Mouse (Mus musculus) cerebellum, adult 2 months (tissue): ENCODE results near the gene Foxred2. TPM values are rescaled to one million over a fixed set of nuclear protein-coding genes. Genes with fewer than 3 reads are reported as not detected.

Experiments
- DNase-seq, 2 experiments: peaks; one replicate each; pipeline ENCODE4 v3.0.0; 2021
- H3K27ac ChIP-seq: fragments of 200-500 bp; 2 replicates; pipeline ENCODE4 v1.5.1; 2012; ENCODE audit warnings: low read length, control low read depth, inconsistent platforms; ENCODE audit not compliant: insufficient read depth
- H3K27me3 ChIP-seq: fragments of 200-500 bp; 2 replicates; pipeline ENCODE4 v1.6.1; 2012; ENCODE audit warnings: inconsistent platforms, mild to moderate bottlenecking, low read length, moderate library complexity; ENCODE audit not compliant: control insufficient read depth, insufficient read depth
- H3K4me1 ChIP-seq: fragments of 200-500 bp; 2 replicates; pipeline ENCODE4 v1.6.1; 2011; ENCODE audit warnings: low read length; ENCODE audit not compliant: control insufficient read depth, insufficient read depth
- H3K4me3 ChIP-seq: fragments of 200-500 bp; replicated peaks from 2 replicates; pipeline ENCODE3; 2011; ENCODE audit warnings: mild to moderate bottlenecking, low read depth, low read length, control low read depth; ENCODE audit not compliant: insufficient read depth
- CTCF ChIP-seq: fragments of 200-500 bp; IDR thresholded peaks from 2 replicates; pipeline ENCODE4 v1.5.1; 2011; ENCODE audit warnings: low read depth, mild to moderate bottlenecking, control low read depth, low read length, moderate library complexity, borderline replicate concordance; ENCODE audit not compliant: insufficient read depth
- POLR2A ChIP-seq: fragments of 200-500 bp; IDR thresholded peaks from 2 replicates; pipeline ENCODE4 v1.6.1; 2011; ENCODE audit warnings: low read length, control low read depth, borderline replicate concordance; ENCODE audit not compliant: insufficient read depth
- WGBS: fragments of 180-500 bp; shearing (Covaris S2); methylation state at CpG from one replicate; pipeline ENCODE4 v1.1.7; 2018; 5-methylcytosine and 5-hydroxymethylcytosine counted together
- polyA plus RNA-seq: library from polyadenylated mRNA; depleted of rRNA; stranded (reverse); fragments of >200 nt; gene quantifications from 2 replicates; pipeline ENCODE4 v1.2.3, GENCODE M21; 2012

The Foxred2 gene
- polyA plus RNA-seq, 1 experiment = 30.0 TPM

GRCm38 (mm10) chr15:77960693-77961092 is 4.2 kb upstream of the Foxred2 start:
- DNase-seq = no peak
- no peak overlapping the region for H3K27ac ChIP-seq
- 83% methylated on average over 6 of the region's 6 CpGs for WGBS
- TF ChIP-seq POLR2A = no peak
- TF ChIP-seq CTCF = no peak
- H3K27me3 ChIP-seq = no peaks in the 10 kb centered on the region
- no peak overlapping the region for H3K4me3 ChIP-seq
- peaks cover 3% of the 10 kb centered on the region; the same call in 1 of the 2 replicates for H3K4me1 ChIP-seq

- no peak for DNase-seq
- TF ChIP-seq CTCF (no peak), POLR2A (no peak)
- H3K4me1 ChIP-seq = peaks cover 18% of the 10 kb centered on the region; the same call in 1 of the 2 replicates
- H3K27ac ChIP-seq = no peak overlapping the region
- WGBS = 62% methylated on average over 3 of the region's 3 CpGs
- no peaks in the 10 kb centered on the region for H3K27me3 ChIP-seq
- H3K4me3 ChIP-seq = no peak overlapping the region
Measured at GRCm38 (mm10) chr15:77958071-77958470, 1.5 kb upstream of the Foxred2 start.

- Histone ChIP-seq H3K27me3 (no peaks in the 10 kb centered on the region), H3K4me3 (no peak overlapping the region), H3K27ac (no peak overlapping the region), H3K4me1 (peaks cover 20% of the 10 kb centered on the region)
- TF ChIP-seq CTCF (no peak), POLR2A (no peak)
- DNase-seq = no peak
- WGBS = 59% methylated on average over 5 of the region's 5 CpGs
Measured at GRCm38 (mm10) chr15:77957625-77958024, 1.1 kb upstream of the Foxred2 start.

GRCm38 (mm10) chr15:77955440-77956403 is 800 bp downstream of the Foxred2 start:
- peaks cover 31% of the 10 kb centered on the region for H3K4me1 ChIP-seq
- 6% methylated on average over 52 of the region's 52 CpGs for WGBS
- peak overlapping the region; percentile 9 for H3K27ac ChIP-seq
- H3K4me3 ChIP-seq = peak overlapping the region; percentile 61
- TF ChIP-seq POLR2A (no peak), CTCF (no peak)
- H3K27me3 ChIP-seq = no peaks in the 10 kb centered on the region
- peak; percentile 54 to 68 for DNase-seq

GRCm38 (mm10) chr15:77954362-77954761 is 2.2 kb downstream of the Foxred2 start:
- peak overlapping the region; percentile 33 for H3K4me3 ChIP-seq
- 65% methylated on average over 2 of the region's 2 CpGs for WGBS

GRCm38 (mm10) chr15:77952921-77953320 is 3.6 kb downstream of the Foxred2 start:
- Histone ChIP-seq H3K27ac (peak overlapping the region; percentile 56), H3K4me1 (peaks cover 37% of the 10 kb centered on the region), H3K27me3 (no peaks in the 10 kb centered on the region), H3K4me3 (peak overlapping the region; percentile 12)
- TF ChIP-seq POLR2A = no peak
- TF ChIP-seq CTCF = no peak
- WGBS = 17% methylated on average over 3 of the region's 3 CpGs
- peak; percentile 77 to 85 for DNase-seq

More at GRCm38 (mm10) chr15:77954362-77954761, 2.2 kb downstream of the Foxred2 start:
- peaks cover 35% of the 10 kb centered on the region for H3K4me1 ChIP-seq
- H3K27me3 ChIP-seq = no peaks in the 10 kb centered on the region
- H3K27ac ChIP-seq = peak overlapping the region; percentile 44; the same call in 1 of the 2 replicates
- DNase-seq = no peak
- TF ChIP-seq POLR2A = no peak
- no peak for TF ChIP-seq CTCF

GRCm38 (mm10) chr15:77949061-77949460 is 7.5 kb downstream of the Foxred2 start:
- no peak overlapping the region for H3K4me3 ChIP-seq
- TF ChIP-seq POLR2A (no peak), CTCF (no peak)
- H3K27ac ChIP-seq = no peak overlapping the region
- DNase-seq = no peak
- H3K27me3 ChIP-seq = no peaks in the 10 kb centered on the region
- H3K4me1 ChIP-seq = peaks cover 34% of the 10 kb centered on the region
- WGBS = 78% methylated on average over 7 of the region's 7 CpGs
